Mouse (Mus musculus) urinary bladder, postnatal 36 days (tissue): ENCODE results near the gene Trim46.
A peak's percentile ranks its signal among the peaks of the same experiment; 100 is the strongest.

Source experiments
- DNase-seq, 2 experiments: peaks; one replicate each; pipeline ENCODE4 v3.0.0; 2022; ENCODE audit warnings: low spot score in 2 of 2, mixed read lengths in 1 of 2

The Trim46 gene

GRCm38 (mm10) chr3:89210731-89211130 lies 35.4 kb downstream of the Trim46 start:
- no peak for DNase-seq

- no peak for DNase-seq
Measured at GRCm38 (mm10) chr3:89210162-89210561, 35.9 kb downstream of the Trim46 start.

GRCm38 (mm10) chr3:89209731-89210130 lies 36.4 kb downstream of the Trim46 start:
- DNase-seq = no peak

GRCm38 (mm10) chr3:89208736-89209135 lies 37.4 kb downstream of the Trim46 start:
- no peak for DNase-seq

GRCm38 (mm10) chr3:89208075-89208657 lies 37.9 kb downstream of the Trim46 start:
- peak; percentile 56 to 73 for DNase-seq

GRCm38 (mm10) chr3:89206695-89207094 lies 39.4 kb downstream of the Trim46 start:
- DNase-seq = peak in 1 of 2 experiments; percentile 42

GRCm38 (mm10) chr3:89206079-89206478 lies 40.0 kb downstream of the Trim46 start:
- DNase-seq = no peak

- DNase-seq = no peak
Measured at GRCm38 (mm10) chr3:89203142-89203514, 43.0 kb downstream of the Trim46 start.

GRCm38 (mm10) chr3:89202253-89203141 lies 43.6 kb downstream of the Trim46 start, which contains the start of gene Gba:
Gba (plus strand) TSS chr3:89202928.
- DNase-seq = peak; percentile 80 to 83

- no peak for DNase-seq
Measured at GRCm38 (mm10) chr3:89199839-89200238, 46.3 kb downstream of the Trim46 start.

GRCm38 (mm10) chr3:89195979-89196877 lies 49.9 kb downstream of the Trim46 start:
- peak; percentile 75 to 87 for DNase-seq

- no peak for DNase-seq
Measured at GRCm38 (mm10) chr3:89193853-89194252, 52.3 kb downstream of the Trim46 start.

GRCm38 (mm10) chr3:89193351-89193750 lies 52.8 kb downstream of the Trim46 start:
- no peak for DNase-seq

- DNase-seq = no peak
Measured at GRCm38 (mm10) chr3:89190436-89190835, 55.7 kb downstream of the Trim46 start.

- DNase-seq = no peak
Measured at GRCm38 (mm10) chr3:89188478-89188875, 57.6 kb downstream of the Trim46 start.

- no peak for DNase-seq
Measured at GRCm38 (mm10) chr3:89187690-89188477, 58.2 kb downstream of the Trim46 start.

GRCm38 (mm10) chr3:89187197-89187596 lies 58.9 kb downstream of the Trim46 start:
- no peak for DNase-seq
